18 mouse cellular contexts compared by ENCODE assay signal in the genomic region with DNA sequence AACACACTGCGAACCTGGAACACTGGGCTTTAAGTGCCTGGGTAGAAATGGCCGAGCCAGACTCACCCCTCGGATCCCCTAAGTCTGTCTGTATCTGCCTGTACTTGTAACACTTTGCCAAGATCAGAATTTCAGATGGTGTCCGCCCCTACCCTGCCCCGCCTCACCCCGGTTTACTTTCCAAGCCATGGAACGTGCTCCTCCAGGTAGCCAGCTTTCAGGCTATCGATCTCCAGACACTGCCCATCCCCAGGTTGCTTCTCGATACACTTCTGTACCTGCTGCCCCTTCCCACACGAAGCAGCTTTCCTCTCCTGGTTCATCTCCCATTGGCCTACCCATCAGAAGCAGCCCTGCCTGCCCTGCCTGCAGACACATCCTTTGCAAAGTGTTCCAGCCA. TPM values are rescaled to one million over a fixed set of nuclear protein-coding genes. Genes with fewer than 3 reads are reported as not detected.
DNase-seq lines count a peak whose midpoint lies in the region; ATAC-seq and TF ChIP-seq lines count a peak whose summit lies in the region.
"Had no signal": no experiment of that assay in that cellular context is flagged by ENCODE, and none has a peak within 500 bp of the region (broad histone marks: within the 10 kb centered on the region; RNA-seq: fewer than 3 reads in every experiment).

No protein-coding gene starts in this region.

- WGBS in forebrain, embryonic 14.5 days = 69% methylated on average over 10 of the region's 10 CpGs
- WGBS in midbrain, embryonic 11.5 days = 86% methylated on average over 10 of the region's 10 CpGs
- 70% methylated on average over 10 of the region's 10 CpGs for WGBS in neural tube, embryonic 15.5 days

- H3K27me3 ChIP-seq in forebrain, embryonic 14.5 days (replicated peaks; ENCODE audit: control insufficient read depth, insufficient read depth, low read length) = no peaks in the 10 kb centered on the region
- no peaks in the 10 kb centered on the region; the same call in 1 of the 2 replicates for H3K27me3 ChIP-seq in midbrain, embryonic 11.5 days (ENCODE audit: control insufficient read depth, insufficient read depth, low read length)
- H3K27me3 ChIP-seq in neural tube, embryonic 15.5 days (replicated peaks) = no peaks in the 10 kb centered on the region

- H3K27ac ChIP-seq in layer of hippocampus, adult 2 months = peak overlapping the region; percentile 65
- peak overlapping the region; percentile 81 for H3K27ac ChIP-seq in forebrain, embryonic 14.5 days (ENCODE audit: low read depth, low read length)
- no peak overlapping the region for H3K27ac ChIP-seq in midbrain, embryonic 11.5 days (ENCODE audit: low read depth, low read length)
- H3K27ac ChIP-seq in neural tube, embryonic 15.5 days (replicated peaks) = peak overlapping the region; percentile 73
- H3K27ac ChIP-seq: liver, embryonic 13.5 days; lung, embryonic 15.5 days; stomach, postnatal 0 days had no signal

- no peak for DNase-seq in layer of hippocampus, adult 2 months (ENCODE audit: low spot score in 2 of 2)
- no peak for DNase-seq in layer of hippocampus, postnatal 14 days (ENCODE audit: low spot score in 2 of 2)
- DNase-seq in forebrain, embryonic 14.5 days (ENCODE audit: low spot score) = no peak
- DNase-seq in midbrain, embryonic 11.5 days (ENCODE audit: low spot score, missing footprints) = peak; percentile 71
- no peak for DNase-seq in thymus, postnatal 25 days
- no peak for DNase-seq in liver
- DNase-seq: adrenal gland, adult 8-10 months; B cell, adult 2 months; cerebellum, adult 18-20 months; cerebellum, postnatal 36 days; gastrocnemius, postnatal 14 days; heart, postnatal 14 days; kidney, adult 9 months; liver, embryonic 13.5 days; thymus, postnatal 14 days had no signal

- ATAC-seq in forebrain, embryonic 14.5 days = no peak
- no peak for ATAC-seq in midbrain, embryonic 11.5 days (ENCODE audit: low FRiP score)
- ATAC-seq in neural tube, embryonic 15.5 days (ENCODE audit: low FRiP score) = no peak

- H3K4me1 ChIP-seq in forebrain, embryonic 14.5 days (ENCODE audit: control insufficient read depth, insufficient read depth, low read length) = peaks cover 27% of the 10 kb centered on the region
- peaks cover 8% of the 10 kb centered on the region for H3K4me1 ChIP-seq in midbrain, embryonic 11.5 days (ENCODE audit: control insufficient read depth, insufficient read depth, low read length)
- H3K4me1 ChIP-seq in neural tube, embryonic 15.5 days = peaks cover 68% of the 10 kb centered on the region

- H3K4me3 ChIP-seq in layer of hippocampus, adult 2 months = no peak overlapping the region
- H3K4me3 ChIP-seq in forebrain, embryonic 14.5 days (ENCODE audit: low read depth, low read length) = peak overlapping the region; percentile 4
- no peak overlapping the region for H3K4me3 ChIP-seq in midbrain, embryonic 11.5 days (ENCODE audit: low read depth, low read length)
- H3K4me3 ChIP-seq in neural tube, embryonic 15.5 days (replicated peaks) = peak overlapping the region; percentile 7; the same call in 1 of the 2 replicates
- H3K4me3 ChIP-seq: liver, embryonic 13.5 days; lung, embryonic 15.5 days had no signal

- no peak for TF ChIP-seq CTCF in layer of hippocampus, adult 2 months (conservative IDR thresholded peaks at IDR 0.05)

- H3K36me3 ChIP-seq in forebrain, embryonic 14.5 days (ENCODE audit: control insufficient read depth, insufficient read depth, low read length) = no peaks in the 10 kb centered on the region
- no peaks in the 10 kb centered on the region for H3K36me3 ChIP-seq in midbrain, embryonic 11.5 days (ENCODE audit: control insufficient read depth, insufficient read depth, low read length)
- H3K36me3 ChIP-seq in neural tube, embryonic 15.5 days = no peaks in the 10 kb centered on the region
- H3K36me3 ChIP-seq: liver, embryonic 13.5 days; lung, embryonic 15.5 days had no signal

- no peaks in the 10 kb centered on the region; the same call in 1 of the 2 replicates for H3K9me3 ChIP-seq in forebrain, embryonic 14.5 days (replicated peaks; ENCODE audit: control insufficient read depth, low read length)
- H3K9me3 ChIP-seq in midbrain, embryonic 11.5 days (ENCODE audit: control insufficient read depth, low read length) = no peaks in the 10 kb centered on the region
- H3K9me3 ChIP-seq in neural tube, embryonic 15.5 days (replicated peaks) = no peaks in the 10 kb centered on the region
- H3K9me3 ChIP-seq: liver, embryonic 13.5 days; lung, embryonic 15.5 days had no signal

- H3K4me2 ChIP-seq in forebrain, embryonic 14.5 days (ENCODE audit: low read length) = peak overlapping the region; percentile 85
- H3K4me2 ChIP-seq in midbrain, embryonic 11.5 days = no peak overlapping the region
- peak overlapping the region; percentile 67 for H3K4me2 ChIP-seq in neural tube, embryonic 15.5 days
- H3K4me2 ChIP-seq: liver, embryonic 13.5 days; lung, embryonic 15.5 days had no signal

- peak overlapping the region; percentile 49; the same call in 1 of the 2 replicates for H3K9ac ChIP-seq in forebrain, embryonic 14.5 days (ENCODE audit: low read length)
- no peak overlapping the region for H3K9ac ChIP-seq in midbrain, embryonic 11.5 days (ENCODE audit: low read length)
- 0 out of 2 replicates have a peak overlapping the region, but pooled peaks have one; percentile 15 for H3K9ac ChIP-seq in neural tube, embryonic 15.5 days (replicated peaks)
- H3K9ac ChIP-seq: liver, embryonic 13.5 days; lung, embryonic 15.5 days had no signal

RNA-seq across cellular contexts. Expression of a gene that starts 3.6 kb away (rescaled TPM):
- total RNA-seq in layer of hippocampus, adult 2 months (2021) = 1 to 10 TPM; 7.7 to 8.5 TPM
- total RNA-seq in layer of hippocampus, postnatal 14 days (2021) = 10 to 100 TPM; 10.7 to 13.4 TPM
- 5.4 and 7.0 TPM in 2 replicates for polyA plus RNA-seq in forebrain, embryonic 14.5 days (2014; fragmentation: Nextera tagmentation; extraction: Ambion mirVana)
- polyA plus RNA-seq in midbrain, embryonic 11.5 days (2014; fragmentation: Nextera tagmentation; extraction: Ambion mirVana) = 1.1 and 1.4 TPM in 2 replicates
- 5.1 and 6.0 TPM in 2 replicates for polyA plus RNA-seq in neural tube, embryonic 15.5 days (2015; fragmentation: Nextera tagmentation; extraction: Ambion mirVana)
- polyA plus RNA-seq: lung, embryonic 15.5 days; stomach, postnatal 0 days had no signal

Comparison
In these comparisons a context has a peak if more than half of its experiments do, and no peak if none do; other contexts are left out.
1. H3K4me3 ChIP-seq: peak in forebrain, embryonic 14.5 days (single experiment) and neural tube, embryonic 15.5 days (single experiment); none in layer of hippocampus, adult 2 months (single experiment) and midbrain, embryonic 11.5 days (single experiment).